Mouse (Mus musculus) spleen, postnatal 36 days (tissue): ENCODE results near the gene Olfr512.

Experiments used
- DNase-seq, 2 experiments: peaks; one replicate each; pipeline ENCODE4 v3.0.0; 2022; ENCODE audit warnings: low spot score in 2 of 2, mixed read lengths in 1 of 2

Olfr512 gene

DNA sequence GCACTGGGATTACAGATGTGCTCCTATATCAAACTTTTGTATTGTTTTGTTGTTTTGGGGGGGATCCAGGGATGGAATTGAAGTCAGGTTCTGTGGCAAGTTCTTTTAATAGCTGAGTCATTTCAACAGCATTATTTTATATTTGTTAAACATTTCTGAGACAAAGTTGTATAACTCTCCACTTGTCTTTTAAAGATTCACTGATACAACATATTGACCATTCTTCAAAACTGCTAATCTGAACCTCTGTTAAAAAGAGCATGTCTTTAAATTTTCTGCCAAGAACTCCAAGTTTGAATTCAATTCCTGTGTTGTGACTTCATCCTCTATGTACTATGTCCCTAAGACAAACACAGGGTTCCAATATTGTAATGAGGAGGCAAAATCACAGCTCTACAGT lies at the start of gene Olfr512:
Olfr512 (plus strand) TSS at position 301 of the 400 bp plus-strand sequence.
- DNase-seq = no peak

DNA sequence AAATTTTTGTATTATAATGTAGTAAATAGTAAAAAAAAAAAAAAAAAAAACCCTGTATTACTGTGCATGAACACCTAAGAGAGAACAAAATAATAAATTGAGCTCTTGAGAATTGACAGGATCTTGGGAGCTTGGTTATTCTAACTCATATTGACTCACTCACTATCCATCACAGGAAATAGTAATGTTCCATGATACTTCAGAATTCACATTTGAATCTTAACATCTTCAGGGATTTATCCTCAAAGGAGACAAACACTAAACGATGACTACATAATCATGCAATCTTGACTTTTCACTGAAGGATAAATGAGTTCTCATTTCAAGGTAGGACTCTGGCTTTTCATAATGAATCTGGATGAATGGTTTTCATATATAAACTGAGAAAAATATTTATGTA lies 47.0 kb upstream of the Olfr512 start, which contains the start of gene Olfr510:
Olfr510 (plus strand) TSS at position 301 of the 400 bp plus-strand sequence.
- no peak for DNase-seq

DNA sequence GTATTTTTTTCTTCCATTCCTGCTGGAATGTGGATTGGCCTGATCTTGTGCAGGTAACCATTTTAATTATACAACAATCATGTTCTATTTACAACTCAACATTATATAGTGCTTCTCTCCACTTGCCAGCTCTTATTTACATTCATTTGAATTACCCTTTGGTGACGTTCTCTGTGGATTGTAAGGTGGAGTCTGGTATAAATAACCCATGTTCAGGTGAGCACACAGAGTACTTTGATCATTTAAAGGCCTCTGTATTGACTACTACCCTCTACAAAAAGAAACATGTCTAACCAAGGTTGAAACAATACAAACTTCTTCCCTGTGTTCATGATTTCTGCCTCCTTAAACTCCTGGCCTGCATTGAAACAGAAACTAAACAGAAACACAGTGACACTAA lies 42.1 kb upstream of the Olfr512 start:
- no peak for DNase-seq

DNA sequence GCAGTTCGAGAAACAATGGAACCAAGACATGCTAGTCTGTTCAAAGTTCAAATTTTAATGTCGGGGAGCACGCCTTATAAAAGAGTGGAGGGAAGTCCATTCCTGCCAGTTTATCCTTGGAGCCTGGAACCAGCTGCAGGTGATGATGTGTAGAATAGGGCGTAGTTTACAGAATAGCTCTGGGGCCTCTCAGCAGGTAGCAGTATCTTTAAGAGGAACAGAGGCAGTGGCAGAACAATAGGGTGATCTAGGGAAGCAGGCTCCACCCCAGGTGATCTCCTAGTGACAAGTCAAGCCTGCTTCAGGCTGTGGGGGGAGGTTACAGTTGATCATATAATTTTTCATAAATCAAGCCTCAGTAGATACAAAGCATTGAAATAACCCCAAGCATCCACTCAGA lies 34.2 kb upstream of the Olfr512 start:
- DNase-seq = no peak

DNA sequence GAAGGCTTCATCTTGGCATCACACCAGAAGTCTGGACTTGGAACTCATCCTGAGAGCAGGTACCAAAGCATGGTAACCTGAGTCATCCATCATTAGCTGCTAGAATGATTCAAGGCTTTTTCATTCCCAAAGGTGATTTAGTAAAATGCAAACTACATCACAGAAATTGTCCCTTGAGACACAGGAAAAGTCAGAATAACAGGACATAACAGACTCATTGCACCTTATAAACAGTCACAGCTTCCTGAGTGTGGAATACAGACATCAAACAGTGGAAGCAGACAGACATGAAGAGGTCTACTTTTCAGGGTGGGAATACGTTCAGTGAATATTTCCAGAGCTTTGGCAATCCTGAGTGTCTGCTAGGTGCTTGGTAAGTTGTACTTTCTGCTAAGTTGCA lies 37.6 kb downstream of the Olfr512 start, which contains the start of gene Olfr513:
Olfr513 (plus strand) TSS at position 301 of the 400 bp plus-strand sequence.
- DNase-seq = no peak

DNA sequence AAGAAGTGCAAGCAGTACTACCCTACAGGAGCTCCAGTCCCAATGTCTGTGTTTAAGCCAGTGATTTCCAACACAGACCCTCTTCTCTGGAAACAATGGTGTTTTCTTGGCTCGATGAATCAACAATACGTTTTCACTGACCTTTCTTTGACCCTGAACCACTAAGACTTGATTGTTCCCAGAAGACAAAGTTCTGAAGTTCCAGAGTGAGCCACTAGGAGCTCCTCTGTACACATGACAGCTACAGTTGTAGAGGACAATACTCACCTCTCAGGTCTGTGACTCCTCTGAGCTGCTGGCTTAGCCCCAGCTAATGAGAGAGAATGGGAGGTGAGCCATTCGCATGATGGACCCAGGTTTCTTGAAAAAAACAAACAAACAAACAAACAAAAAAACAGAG lies 47.3 kb downstream of the Olfr512 start:
- no peak for DNase-seq
